Mouse (Mus musculus): ENCODE data around the gene Fam174b.

Gene Fam174b

GRCm38 (mm10) chr7:73740111-73741035, at the start of gene Fam174b:
Gene Fam174b (plus strand): TSS chr7:73740302.
- in situ Hi-C loops (cut with MboI, MseI), result no loop called here

DNA sequence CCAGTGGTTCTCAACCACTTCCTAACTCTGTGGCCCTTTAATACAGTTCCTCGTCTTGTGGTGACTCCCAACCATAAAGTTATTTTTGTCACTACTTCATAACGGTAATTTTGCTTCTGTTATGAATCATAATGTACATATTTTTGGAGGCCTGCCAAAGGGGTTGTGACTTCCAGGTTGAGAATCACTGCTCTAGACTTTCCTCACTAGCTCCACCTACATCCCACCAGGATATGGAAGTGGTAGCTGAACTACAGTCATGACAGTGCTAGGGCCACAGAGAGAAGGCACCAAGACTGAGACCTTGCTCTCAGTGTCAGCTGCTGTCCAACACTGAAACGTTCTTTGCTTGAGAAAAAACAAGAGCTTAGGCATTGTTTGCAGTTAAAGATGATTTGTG, 43.0 kb upstream of the Fam174b start:
- in situ Hi-C loops (cut with MboI, MseI), result no loop called here

GRCm38 (mm10) chr7:73704305-73704704, 35.8 kb upstream of the Fam174b start:
- in situ Hi-C loops (cut with MboI, MseI), result no loop called here

- in situ Hi-C loops (cut with MboI, MseI), result loop anchor here (10.0 kb wide), 1 partner anchor 1491 kb away; no protein-coding TSS in a partner anchor
Measured at GRCm38 (mm10) chr7:73713506-73713905, 26.6 kb upstream of the Fam174b start.

GRCm38 (mm10) chr7:73715928-73716749, 24.0 kb upstream of the Fam174b start:
- in situ Hi-C loops (cut with MboI, MseI), result loop anchor here (10.0 kb wide), 1 partner anchor 1489 kb away; no protein-coding TSS in a partner anchor

- in situ Hi-C loops (cut with MboI, MseI), result loop anchor here (10.0 kb wide), 1 partner anchor 1488 kb away; no protein-coding TSS in a partner anchor
Measured at GRCm38 (mm10) chr7:73716841-73717240, 23.3 kb upstream of the Fam174b start.

- in situ Hi-C loops (cut with MboI, MseI), result loop anchor here (10.0 kb wide), 1 partner anchor 1487 kb away; no protein-coding TSS in a partner anchor
Measured at GRCm38 (mm10) chr7:73718031-73718430, 22.1 kb upstream of the Fam174b start.

- in situ Hi-C loops (cut with MboI, MseI), result loop anchor here (10.0 kb wide), 1 partner anchor 1486 kb away; no protein-coding TSS in a partner anchor
Measured at GRCm38 (mm10) chr7:73718497-73719007, 21.6 kb upstream of the Fam174b start.

- in situ Hi-C loops (cut with MboI, MseI), result loop anchor here (10.0 kb wide), 1 partner anchor 1324 kb away; no protein-coding TSS in a partner anchor
Measured at GRCm38 (mm10) chr7:73721046-73721445, 19.1 kb upstream of the Fam174b start.

- in situ Hi-C loops (cut with MboI, MseI), result loop anchor here (10.0 kb wide), 1 partner anchor 1323 kb away; no protein-coding TSS in a partner anchor
Measured at GRCm38 (mm10) chr7:73721764-73722163, 18.3 kb upstream of the Fam174b start.

GRCm38 (mm10) chr7:73729913-73730312, 10.2 kb upstream of the Fam174b start:
- in situ Hi-C loops (cut with MboI, MseI), result loop anchor here (10.0 kb wide), 1 partner anchor 1315 kb away; no protein-coding TSS in a partner anchor

GRCm38 (mm10) chr7:73730430-73731022, 9.6 kb upstream of the Fam174b start:
- in situ Hi-C loops (cut with MboI, MseI), result no loop called here

GRCm38 (mm10) chr7:73736046-73736445, 4.1 kb upstream of the Fam174b start:
- in situ Hi-C loops (cut with MboI, MseI), result no loop called here

DNA sequence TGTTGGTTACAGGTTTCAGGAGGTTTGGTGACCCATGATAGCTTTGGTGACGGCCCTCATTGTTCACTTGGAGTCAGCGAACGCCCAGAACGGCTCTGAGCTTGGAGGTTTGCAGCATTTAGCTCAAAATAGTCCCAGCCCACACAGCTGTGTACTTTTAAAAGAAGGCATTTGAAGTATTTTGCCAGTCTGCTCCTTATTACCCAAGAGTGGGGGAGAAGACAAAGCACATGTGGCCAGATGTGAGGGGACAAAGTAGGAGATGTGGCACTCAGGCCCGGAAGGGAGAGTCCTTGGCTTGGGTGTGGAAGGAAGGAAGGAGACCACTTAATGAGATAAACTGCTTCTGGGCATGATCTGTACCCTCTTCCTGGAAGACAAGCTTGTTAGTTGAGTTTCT, 1.3 kb downstream of the Fam174b start:
- in situ Hi-C loops (cut with MboI, MseI), result no loop called here

GRCm38 (mm10) chr7:73741841-73742240, 1.7 kb downstream of the Fam174b start:
- in situ Hi-C loops (cut with MboI, MseI), result no loop called here

DNA sequence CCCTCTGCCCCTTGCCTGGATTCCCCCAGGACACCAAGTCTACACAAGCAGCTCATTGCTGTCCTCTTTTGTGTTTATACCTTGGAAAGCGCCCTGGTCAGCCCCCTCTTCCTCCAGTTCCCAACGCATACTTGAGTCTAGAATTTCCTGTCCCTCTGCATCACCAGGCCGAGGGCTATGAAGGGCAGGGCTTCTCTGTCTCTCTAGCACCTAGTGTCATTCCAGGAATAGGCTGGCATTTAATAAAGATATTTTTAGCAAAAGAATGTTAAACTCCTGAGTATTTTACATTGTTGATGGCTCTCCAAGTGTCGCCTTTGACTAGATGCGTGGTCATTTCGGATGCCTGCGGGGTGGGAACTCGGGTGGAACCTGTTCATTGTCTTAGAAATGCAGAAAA, 3.0 kb downstream of the Fam174b start:
- in situ Hi-C loops (cut with MboI, MseI), result no loop called here

- in situ Hi-C loops (cut with MboI, MseI), result no loop called here
Measured at GRCm38 (mm10) chr7:73743831-73744370, 3.8 kb downstream of the Fam174b start.

DNA sequence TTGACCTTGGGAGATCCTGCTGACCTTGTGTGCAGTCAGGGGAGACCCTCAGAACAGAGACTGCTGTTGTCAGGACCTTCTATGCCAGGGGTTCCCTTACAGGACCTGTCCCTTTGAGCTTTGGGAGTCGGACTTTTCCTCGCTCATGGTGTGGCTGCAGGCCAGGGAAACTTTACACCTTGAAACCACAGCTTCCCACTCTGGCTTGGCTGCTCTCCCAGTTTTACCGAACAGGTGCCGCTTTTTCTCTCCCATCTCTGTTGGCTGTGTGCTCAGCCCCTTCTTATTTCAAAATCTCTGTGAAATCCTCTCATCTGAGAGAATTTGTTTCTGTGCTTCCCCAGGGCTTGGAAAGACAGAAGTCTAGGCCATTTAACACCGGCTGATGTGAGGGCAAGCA, 5.8 kb downstream of the Fam174b start:
- in situ Hi-C loops (cut with MboI, MseI), result loop anchor here (5.0 kb wide), 1 partner anchor 79 kb away; no protein-coding TSS in a partner anchor

DNA sequence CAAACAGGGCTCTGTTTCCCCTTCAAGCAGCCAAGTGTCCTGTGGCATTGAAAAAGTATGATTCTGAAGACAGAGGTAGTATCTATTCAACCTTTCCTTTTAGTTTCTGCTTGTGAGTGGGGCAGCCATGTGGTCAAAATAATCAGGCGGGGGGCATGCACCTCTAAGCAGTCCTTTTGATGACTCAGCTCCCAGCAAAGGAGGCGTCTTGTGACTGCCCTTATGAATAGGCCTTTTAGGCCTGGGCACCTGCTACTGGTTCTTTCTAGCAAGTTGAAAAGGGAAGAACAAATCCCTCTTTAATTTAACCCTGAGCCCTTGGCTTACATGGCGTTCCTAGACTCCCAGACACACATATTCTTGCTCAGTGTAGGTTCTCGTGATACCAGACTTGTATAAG, 6.7 kb downstream of the Fam174b start:
- in situ Hi-C loops (cut with MboI, MseI), result loop anchor here (5.0 kb wide), 1 partner anchor 80 kb away; no protein-coding TSS in a partner anchor

DNA sequence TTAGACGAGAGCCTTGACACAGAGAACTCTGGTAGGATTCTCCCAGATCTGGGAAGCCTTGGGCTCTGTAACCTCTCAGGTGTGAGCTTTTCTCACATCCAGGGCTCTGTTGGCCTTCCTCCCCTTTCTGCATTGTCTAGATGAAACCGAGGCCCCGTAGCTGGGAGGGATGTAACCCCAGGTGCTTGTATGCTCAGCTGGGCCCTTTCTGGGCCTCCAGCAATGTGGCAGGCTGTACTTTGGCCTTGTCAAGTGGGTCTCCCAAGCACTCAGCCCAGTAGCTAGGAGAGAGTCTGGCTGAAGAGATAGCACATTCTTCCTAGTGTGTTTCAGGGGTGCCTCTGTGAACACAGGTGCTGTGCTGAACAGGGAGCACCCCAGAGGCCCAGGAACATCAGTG, 7.4 kb downstream of the Fam174b start:
- in situ Hi-C loops (cut with MboI, MseI), result loop anchor here (5.0 kb wide), 1 partner anchor 80 kb away; no protein-coding TSS in a partner anchor

All from T-helper 2 cell (primary cell).